Mouse (Mus musculus): ENCODE results near the gene Olfr883.

The Olfr883 gene

GRCm38 (mm10) chr9:38025508-38025907, at the start of gene Olfr883:
Gene Olfr883, plus strand, starts transcription at chr9:38025808.
- no peak for DNase-seq (ENCODE audit: extremely low read depth, low read depth)

- DNase-seq (ENCODE audit: extremely low read depth, low read depth) = no peak
Measured at GRCm38 (mm10) chr9:37991525-37991924, 34.1 kb upstream of the Olfr883 start, which contains the start of gene Olfr881. Gene Olfr881, plus strand, starts transcription at chr9:37991825.

GRCm38 (mm10) chr9:37998581-37999204, 26.9 kb upstream of the Olfr883 start:
- DNase-seq (ENCODE audit: extremely low read depth, low read depth) = no peak

DNA sequence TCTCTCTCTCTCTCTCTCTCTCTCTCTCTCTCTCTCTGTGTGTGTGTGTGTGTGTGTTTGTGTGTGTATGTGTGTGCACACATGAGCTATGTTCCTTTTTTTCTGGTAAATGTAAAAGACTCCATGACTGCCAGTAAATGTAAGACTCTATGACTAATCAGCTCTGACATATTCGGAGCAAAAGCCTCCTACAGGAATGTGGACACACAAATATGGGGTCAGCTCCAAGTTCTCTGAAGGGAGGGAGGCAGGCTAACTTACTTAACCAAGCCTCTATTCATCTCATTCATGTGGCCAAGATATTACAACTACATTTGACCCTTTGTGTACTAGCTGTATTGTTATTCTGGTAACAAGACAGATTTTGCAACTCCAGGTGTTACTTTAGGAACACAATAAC, 25.6 kb upstream of the Olfr883 start:
- no peak for DNase-seq (ENCODE audit: extremely low read depth, low read depth)

DNA sequence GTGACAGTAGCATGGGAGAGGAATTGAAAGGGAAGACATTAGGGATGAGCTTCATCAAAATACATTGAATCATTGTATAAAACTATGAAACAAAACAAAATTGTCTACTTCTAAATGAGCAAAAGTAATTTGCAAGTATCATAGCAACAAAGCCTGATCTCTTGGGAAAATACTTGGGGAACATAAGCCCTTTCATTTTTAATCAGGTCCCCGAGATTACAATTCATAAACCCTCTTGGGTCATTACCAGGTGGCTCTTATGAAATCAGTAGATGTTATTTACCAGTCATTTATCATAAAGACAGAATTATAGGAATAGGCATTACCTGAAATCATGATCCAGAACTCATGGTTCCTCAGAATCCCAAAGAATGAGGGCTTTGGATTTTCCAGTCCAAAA, 20.6 kb downstream of the Olfr883 start, which contains the start of gene Olfr884:
Olfr884 (plus strand) TSS at position 301 of the 400 bp plus-strand sequence.
- no peak for DNase-seq (ENCODE audit: extremely low read depth, low read depth)

GRCm38 (mm10) chr9:38061022-38061421, 35.4 kb downstream of the Olfr883 start, which contains the start of gene Olfr885:
Gene Olfr885, plus strand, starts transcription at chr9:38061322.
- no peak for DNase-seq (ENCODE audit: extremely low read depth, low read depth)
